Mouse (Mus musculus): ENCODE data around the gene Gm49322.

The Gm49322 gene

DNA sequence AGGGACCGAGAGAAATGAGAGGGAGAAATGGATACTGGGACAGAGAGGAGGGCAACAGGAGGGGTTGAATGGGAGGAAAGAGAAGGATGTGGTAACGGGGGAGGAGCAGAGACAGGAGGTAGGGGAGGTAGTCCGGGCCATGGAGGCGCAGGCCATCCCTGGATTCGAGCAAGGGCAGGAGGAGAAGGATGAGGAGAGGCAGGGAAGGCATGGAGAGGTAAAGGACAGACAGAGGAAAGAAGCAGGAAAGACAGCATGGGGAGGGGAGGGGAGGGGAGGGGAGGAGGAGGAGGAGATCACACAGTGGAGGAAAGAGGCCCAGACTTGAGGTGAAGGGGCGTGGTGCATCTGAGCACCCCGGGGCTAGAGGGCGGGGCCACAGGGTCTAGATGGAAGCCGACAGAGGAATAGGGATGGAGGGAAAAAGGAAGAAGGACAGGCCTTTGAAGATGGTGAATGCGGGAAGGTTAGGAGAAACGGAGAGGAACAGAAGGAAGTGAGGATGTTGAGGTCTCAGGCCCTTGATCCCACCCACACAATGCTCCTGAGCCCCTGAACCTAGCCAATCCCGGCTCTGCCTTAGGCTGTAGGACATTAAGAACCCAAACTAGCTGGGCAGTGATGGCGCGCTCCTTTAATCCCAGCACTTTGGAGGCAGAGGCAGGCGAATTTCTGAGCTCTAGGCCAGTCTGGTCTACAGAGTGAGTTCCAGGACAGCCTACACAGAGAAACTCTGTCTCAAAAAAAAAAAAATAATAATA is 51.2 kb downstream of the Gm49322 start, which contains the start of gene Btbd2:
Gene Btbd2, minus strand, starts transcription at position 209 of the 761 bp plus-strand sequence.
- DNase-seq = no peak

DNA sequence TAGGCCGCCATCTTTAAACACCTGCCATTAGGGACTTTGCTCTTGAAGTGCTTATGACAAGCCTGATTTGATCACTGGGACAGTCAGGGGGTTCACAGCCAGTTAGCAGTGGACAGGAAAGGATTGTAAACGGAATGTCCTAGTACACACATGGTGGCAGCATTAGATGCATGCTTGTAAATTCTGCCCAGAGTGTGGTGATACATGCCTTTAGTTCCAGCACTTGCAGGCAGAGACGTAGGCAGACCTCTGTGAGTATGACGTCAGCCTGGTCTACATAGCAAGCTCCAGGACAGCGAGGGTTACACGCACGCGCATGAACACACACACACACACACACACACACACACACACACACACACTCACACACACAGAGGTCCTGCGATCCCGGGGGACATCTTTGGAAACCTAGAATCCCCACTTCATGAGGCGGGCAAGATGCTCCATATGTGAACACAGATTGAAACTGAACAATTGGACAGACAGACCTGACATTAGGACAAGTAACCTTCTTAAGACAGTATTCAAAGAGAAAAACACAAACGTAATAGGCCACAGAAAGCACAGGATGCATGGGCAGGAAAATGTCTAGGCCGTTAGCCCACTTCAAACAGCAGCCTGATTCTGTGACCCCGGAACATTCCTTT is 52.5 kb downstream of the Gm49322 start:
- no peak for DNase-seq

DNA sequence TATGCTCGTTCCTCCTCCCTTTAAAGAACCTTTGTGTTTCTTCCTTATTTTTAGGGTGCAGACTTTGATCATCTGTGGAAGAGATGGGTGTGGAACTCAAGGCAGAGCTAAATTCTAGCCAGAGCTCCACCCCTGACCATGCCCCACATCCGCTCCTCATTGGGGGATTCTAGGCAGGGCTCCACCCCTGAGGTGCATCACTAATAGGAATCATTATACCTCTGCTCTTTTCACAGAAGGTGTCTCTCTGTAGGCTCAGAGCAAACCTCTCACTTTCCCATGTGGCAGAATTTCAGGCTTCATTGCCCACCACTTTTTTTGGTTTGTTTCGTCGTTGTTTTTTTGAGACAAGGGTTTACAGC is 53.0 kb downstream of the Gm49322 start:
- no peak for DNase-seq

DNA sequence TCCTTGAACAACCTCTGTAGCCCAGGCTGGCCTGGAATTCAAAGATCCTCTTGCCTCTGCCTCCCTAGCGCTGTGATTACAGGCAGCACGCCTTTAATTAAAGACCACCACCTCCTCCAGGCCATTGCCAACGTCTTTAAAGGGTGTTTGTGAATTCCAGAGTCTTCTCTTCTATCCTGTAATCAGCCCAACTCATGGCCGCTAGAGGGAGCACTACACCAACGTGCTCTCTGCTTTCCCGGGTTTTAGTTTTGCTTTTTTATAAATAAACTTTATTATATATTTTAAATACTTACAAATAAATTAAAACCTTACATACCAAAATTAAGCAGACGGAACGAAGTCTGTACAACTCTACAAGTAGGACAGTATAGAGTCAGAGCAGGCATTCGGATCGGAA is 53.4 kb downstream of the Gm49322 start:
- peak; percentile 79 for DNase-seq

DNA sequence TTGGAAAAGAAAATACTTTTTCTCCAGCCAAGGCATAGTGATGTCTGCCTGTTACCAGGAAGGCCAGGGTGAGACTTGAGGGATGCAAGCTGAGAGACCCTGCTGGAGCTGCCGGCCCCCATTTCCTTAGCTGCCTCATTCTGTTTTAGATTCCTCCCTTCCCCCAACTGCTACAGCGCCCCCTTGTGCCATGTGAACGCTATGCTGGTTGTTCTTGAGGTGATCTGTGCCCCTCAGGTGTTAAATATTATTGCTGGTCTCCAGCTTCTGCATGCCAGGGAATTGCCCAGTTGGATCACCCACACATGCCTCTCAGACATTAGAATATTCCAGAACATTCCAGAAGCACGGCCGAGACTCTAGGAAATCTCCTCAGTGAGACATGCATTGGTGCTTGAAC is 55.3 kb downstream of the Gm49322 start:
- no peak for DNase-seq

DNA sequence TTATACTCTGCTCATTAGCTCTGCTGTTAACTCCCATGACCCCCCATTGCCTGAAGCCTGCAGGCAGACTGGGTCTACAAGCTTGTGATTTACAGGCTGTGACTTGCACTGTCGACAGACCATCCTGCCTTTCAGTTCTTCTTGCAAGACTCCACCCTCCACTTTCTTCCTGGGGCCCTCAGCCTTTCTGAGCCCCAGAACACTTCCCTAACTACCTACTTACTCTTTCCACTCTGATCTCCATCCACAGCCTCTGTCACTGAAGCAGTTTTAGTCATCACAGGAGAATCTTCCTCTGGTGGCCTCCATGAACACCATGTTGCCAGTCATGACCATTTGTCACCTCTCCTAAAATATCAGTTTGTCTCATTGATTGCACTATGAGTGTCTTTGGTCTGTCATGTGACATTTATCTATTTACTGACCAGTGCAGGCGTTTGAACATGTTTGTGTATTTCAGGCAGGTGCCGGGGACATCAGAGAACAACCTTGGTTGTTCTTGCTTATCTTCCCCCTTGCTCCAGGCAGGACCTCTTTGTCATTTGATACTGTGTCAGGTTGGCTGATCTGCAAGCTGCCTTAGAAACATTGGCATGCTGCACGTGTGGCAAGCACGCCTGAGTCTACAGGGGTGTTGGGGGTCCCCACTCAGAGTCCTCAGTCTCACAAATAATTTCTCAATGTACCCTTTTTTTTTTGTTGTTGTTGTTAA is 57.8 kb downstream of the Gm49322 start:
- no peak for DNase-seq

DNA sequence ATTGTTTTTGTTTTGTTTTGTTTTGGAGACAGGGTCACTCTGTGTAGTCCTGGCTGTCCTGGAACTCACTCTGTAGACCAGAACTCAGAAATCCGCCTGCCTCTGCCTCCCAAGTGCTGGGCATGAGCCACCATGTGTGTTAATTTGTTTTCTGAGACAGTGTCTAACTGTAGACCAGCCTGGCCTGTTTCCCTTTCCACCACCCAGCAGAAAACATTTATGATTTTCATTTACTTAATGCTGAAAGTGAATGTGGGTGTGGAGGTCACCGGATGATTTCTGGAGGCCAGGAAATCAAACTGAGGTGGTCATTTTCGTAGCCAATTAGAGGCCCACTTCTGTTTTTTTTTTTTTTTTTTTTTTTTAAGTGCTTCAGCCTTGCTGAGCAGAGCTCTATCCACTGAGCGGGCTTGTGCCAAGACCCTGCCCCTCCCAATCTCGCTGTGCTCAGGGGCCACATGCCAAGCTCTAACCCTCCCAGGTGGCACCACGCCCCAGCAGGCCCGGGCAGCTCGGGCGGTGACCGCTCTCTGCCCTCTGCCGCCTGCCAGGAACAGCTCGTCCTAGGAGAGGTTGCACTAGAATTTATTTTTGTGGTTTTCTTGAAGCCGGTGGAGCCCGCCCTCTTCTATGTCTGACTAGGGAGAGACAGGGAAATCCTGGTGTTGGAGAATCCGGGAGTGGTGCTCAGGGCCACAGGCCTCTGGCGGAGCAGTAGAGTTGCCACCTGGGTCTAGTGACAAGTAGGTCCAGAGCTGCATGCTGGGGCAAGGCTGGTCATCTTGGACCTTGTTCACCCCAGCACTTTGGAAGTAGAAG is 58.6 kb downstream of the Gm49322 start:
- peak; percentile 73 for DNase-seq

DNA sequence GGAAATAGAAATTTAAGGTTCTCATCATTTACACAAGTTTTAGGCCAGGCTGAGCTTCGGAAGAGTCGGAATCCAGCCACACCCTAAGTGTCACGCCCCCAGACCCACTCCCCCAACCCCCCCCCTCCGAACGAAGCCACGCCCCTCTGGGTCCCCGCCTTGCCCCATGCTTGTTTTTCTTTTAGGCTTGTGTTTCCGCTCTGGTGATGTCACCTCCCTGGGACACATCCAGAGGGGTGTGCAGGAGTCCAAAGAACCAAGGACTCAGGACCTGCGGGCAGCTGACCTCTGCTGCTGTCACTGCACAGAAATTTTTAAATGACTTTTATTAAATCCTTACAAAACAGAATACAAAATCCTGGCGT is 59.2 kb downstream of the Gm49322 start:
- DNase-seq = no peak

Data from cerebellum, adult 8-10 months (tissue).